In the genomic region with DNA sequence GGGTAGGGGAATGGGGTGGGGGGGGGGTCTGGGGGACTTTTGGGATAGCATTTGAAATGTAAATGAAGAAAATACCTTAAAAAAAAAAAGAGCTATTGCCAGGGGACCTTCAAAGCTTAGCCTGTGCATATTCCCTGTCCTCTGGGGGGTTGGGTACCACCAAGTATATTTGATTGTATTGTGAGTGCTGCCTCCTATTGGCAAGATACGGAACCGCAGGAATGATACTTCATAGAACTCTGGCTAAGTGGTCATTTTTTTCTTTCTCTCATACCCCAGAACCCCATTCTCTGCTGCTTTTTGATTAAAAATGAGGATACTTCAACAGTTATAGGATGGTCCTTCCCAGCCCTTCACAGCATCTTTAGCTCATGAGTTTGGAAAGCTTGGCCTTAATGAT, we compare ENCODE assay signal across 8 mouse cellular contexts.
DNase-seq lines count a peak whose midpoint lies in the region; ATAC-seq and TF ChIP-seq lines count a peak whose summit lies in the region.
"Had no signal": no experiment of that assay in that cellular context is flagged by ENCODE, and none has a peak within 500 bp of the region (broad histone marks: within the 10 kb centered on the region; RNA-seq: fewer than 3 reads in every experiment).

No protein-coding gene starts in this region.

- no peak for ATAC-seq in kidney, postnatal 0 days (replicated peaks; ENCODE audit: low FRiP score, low read depth)
- no peak for ATAC-seq in intestine, embryonic 16.5 days

- no peak overlapping the region for H3K27ac ChIP-seq in kidney, postnatal 0 days
- no peak overlapping the region for H3K27ac ChIP-seq in CH12.LX (ENCODE audit: insufficient read depth, low read depth)
- H3K27ac ChIP-seq in intestine, embryonic 16.5 days (ENCODE audit: low read length), result no peak overlapping the region

- no peak for TF ChIP-seq POLR2A in CH12.LX (IDR thresholded peaks at IDR 0.05; ENCODE audit: low read depth, low read length)

- dilution Hi-C loops in CH12.LX (cut with MboI; ENCODE audit: extremely low pct_ligation_motif_present, extremely low pct_unique_long_range_greater_than_20kb, low sequenced_read_pairs), result no loop called here

- H3K4me1 ChIP-seq in kidney, postnatal 0 days (replicated peaks; ENCODE audit: insufficient read depth, low read length), result no peaks in the 10 kb centered on the region
- H3K4me1 ChIP-seq in CH12.LX (ENCODE audit: control insufficient read depth in 1 of 2, insufficient read depth in 2 of 2), result peaks cover 0 to 5% of the 10 kb centered on the region in 2 experiments; a peak in 1 of 4 replicates
- H3K4me1 ChIP-seq in intestine, embryonic 16.5 days (ENCODE audit: control insufficient read depth, insufficient read depth, low read length), result 0 out of 2 replicates have a peak, but pooled peaks cover 3% of the 10 kb centered on the region

- TF ChIP-seq EP300 in CH12.LX (IDR thresholded peaks at IDR 0.05; ENCODE audit: low read length), result no peak

- TF ChIP-seq CTCF in kidney, postnatal 0 days (IDR thresholded peaks at IDR 0.05; ENCODE audit: low read depth), result peak; percentile 68
- TF ChIP-seq CTCF in CH12.LX (conservative IDR thresholded peaks at IDR 0.05 in 1 of 2, IDR thresholded peaks at IDR 0.05 in 1 of 2; ENCODE audit: low read depth in 2 of 2, low read length in 2 of 2), result peak; percentile 67 to 69

- no peaks in the 10 kb centered on the region for H3K79me2 ChIP-seq in CH12.LX (replicated peaks; ENCODE audit: control insufficient read depth, extremely low read depth, insufficient read depth, poor library complexity, severe bottlenecking)

- 31% methylated on average over 2 of the region's 2 CpGs for WGBS in kidney, postnatal 0 days
- WGBS in intestine, embryonic 16.5 days, result 37% methylated on average over 2 of the region's 2 CpGs

- no peaks in the 10 kb centered on the region for H3K36me3 ChIP-seq in kidney, postnatal 0 days (ENCODE audit: insufficient read depth, low read length)
- H3K36me3 ChIP-seq in CH12.LX (replicated peaks in 1 of 2; ENCODE audit: control insufficient read depth in 1 of 2, insufficient read depth in 1 of 2, low read length in 1 of 2), result peaks cover 35 to 67% of the 10 kb centered on the region in 2 experiments
- no peaks in the 10 kb centered on the region for H3K36me3 ChIP-seq in intestine, embryonic 16.5 days (ENCODE audit: control insufficient read depth, insufficient read depth, low read length)

- no peak overlapping the region for H3K9ac ChIP-seq in kidney, postnatal 0 days (ENCODE audit: low read depth, low read length)
- H3K9ac ChIP-seq in CH12.LX (ENCODE audit: insufficient read depth, low read depth), result no peak overlapping the region
- H3K9ac ChIP-seq in intestine, embryonic 16.5 days (ENCODE audit: low read depth, low read length), result no peak overlapping the region

- no peaks in the 10 kb centered on the region for H3K9me3 ChIP-seq in kidney, postnatal 0 days (replicated peaks; ENCODE audit: low read length)
- H3K9me3 ChIP-seq in CH12.LX (replicated peaks; ENCODE audit: low read length), result no peaks in the 10 kb centered on the region
- H3K9me3 ChIP-seq in intestine, embryonic 16.5 days (ENCODE audit: control insufficient read depth, low read length), result no peaks in the 10 kb centered on the region

- no peaks in the 10 kb centered on the region for H3K27me3 ChIP-seq in kidney, postnatal 0 days (ENCODE audit: insufficient read depth, low read length)
- no peaks in the 10 kb centered on the region for H3K27me3 ChIP-seq in CH12.LX (replicated peaks)
- H3K27me3 ChIP-seq in intestine, embryonic 16.5 days (replicated peaks; ENCODE audit: control insufficient read depth, insufficient read depth, low read length), result no peaks in the 10 kb centered on the region

- no peak overlapping the region for H3K4me3 ChIP-seq in kidney, postnatal 0 days (replicated peaks; ENCODE audit: low read depth, low read length)
- H3K4me3 ChIP-seq in CH12.LX (replicated peaks in 1 of 3; ENCODE audit: low read depth in 2 of 3, low read length in 2 of 3, poor library complexity in 1 of 3), result no peak overlapping the region
- no peak overlapping the region for H3K4me3 ChIP-seq in intestine, embryonic 16.5 days (ENCODE audit: low read length)

- DNase-seq in kidney, postnatal 0 days (ENCODE audit: low spot score), result peak; percentile 48
- no peak for DNase-seq in kidney, adult 11 months
- DNase-seq in B cell, adult 2 months, result peak; percentile 53 to 54
- peak; percentile 57 for DNase-seq in CH12.LX (ENCODE audit: extremely low read depth)
- peak; percentile 68 for DNase-seq in induced T-regulatory cell, adult 2 months (ENCODE audit: low read depth)
- no peak for DNase-seq in right cerebral cortex, postnatal 14 days
- DNase-seq: cerebellum, adult 9-10 months had no signal

- no peak overlapping the region for H3K4me2 ChIP-seq in kidney, postnatal 0 days (ENCODE audit: low read length)
- H3K4me2 ChIP-seq in CH12.LX (ENCODE audit: insufficient read depth, low read depth, poor library complexity, severe bottlenecking), result no peak overlapping the region
- H3K4me2 ChIP-seq in intestine, embryonic 16.5 days (ENCODE audit: low read depth, low read length), result no peak overlapping the region

- in situ Hi-C loops in CH12.LX (cut with MboI; ENCODE audit: low pct_ligation_motif_present, low pct_unique_long_range_greater_than_20kb, low sequenced_read_pairs), result no loop called here

- peak; percentile 71 for TF ChIP-seq RAD21 in CH12.LX (IDR thresholded peaks at IDR 0.05; ENCODE audit: low read depth, low read length)

TF ChIP-seq in CH12.LX, 34 proteins besides CTCF, POLR2A, EP300 and RAD21:
- TF ChIP-seq ZNF384 (IDR thresholded peaks at IDR 0.05; ENCODE audit: low read depth, low read length) (peak; percentile 44; the same call in 1 of the 2 replicates), ZC3H11A (IDR thresholded peaks at IDR 0.05; ENCODE audit: low read depth, low read length) (no peak), CHD2 (IDR thresholded peaks at IDR 0.05; ENCODE audit: low read length) (peak; percentile 27; the same call in 1 of the 2 replicates), UBTF (IDR thresholded peaks at IDR 0.05; ENCODE audit: low read depth, low read length) (no peak), MEF2A (IDR thresholded peaks at IDR 0.05; ENCODE audit: borderline replicate concordance, low read depth, low read length) (no peak), ZMIZ1 (IDR thresholded peaks at IDR 0.05; ENCODE audit: low read depth, low read length) (no peak), CHD1 (IDR thresholded peaks at IDR 0.05; ENCODE audit: low read depth, low read length) (no peak), KAT2A (IDR thresholded peaks at IDR 0.05; ENCODE audit: insufficient replicate concordance, low read length) (no peak), HCFC1 (IDR thresholded peaks at IDR 0.05; ENCODE audit: low read depth, low read length) (no peak), TCF12 (IDR thresholded peaks at IDR 0.05; ENCODE audit: low read depth, low read length) (no peak), GABPA (IDR thresholded peaks at IDR 0.05; ENCODE audit: insufficient replicate concordance, low read depth, low read length) (no peak), SMC3 (IDR thresholded peaks at IDR 0.05; ENCODE audit: low read depth, low read length) (peak; percentile 66), USF2 (conservative IDR thresholded peaks at IDR 0.05; ENCODE audit: low read depth, low read length) (no peak), IRF4 (IDR thresholded peaks at IDR 0.05; ENCODE audit: low read depth, low read length) (no peak), MAFK (IDR thresholded peaks at IDR 0.05; ENCODE audit: insufficient replicate concordance, low read length) (no peak), JUND (conservative IDR thresholded peaks at IDR 0.05; ENCODE audit: low read depth, low read length) (no peak), MXI1 (IDR thresholded peaks at IDR 0.05; ENCODE audit: low read depth, low read length) (no peak), ZKSCAN1 (IDR thresholded peaks at IDR 0.05; ENCODE audit: borderline replicate concordance, low read depth, low read length) (no peak), NRF1 (IDR thresholded peaks at IDR 0.05; ENCODE audit: low read depth, low read length) (no peak), JUN (IDR thresholded peaks at IDR 0.05; ENCODE audit: insufficient read depth, low read depth, low read length) (no peak), ETS1 (conservative IDR thresholded peaks at IDR 0.05; ENCODE audit: low read depth, low read length) (no peak), MAZ (IDR thresholded peaks at IDR 0.05; ENCODE audit: low read depth, low read length) (no peak)

Comparison
In these comparisons a context has a peak if more than half of its experiments do, and no peak if none do; other contexts are left out.
1. DNase-seq: peak in kidney, postnatal 0 days (single experiment), B cell, adult 2 months (2 of 2), CH12.LX (single experiment) and induced T-regulatory cell, adult 2 months (single experiment); none in kidney, adult 11 months (single experiment) and right cerebral cortex, postnatal 14 days (single experiment).